Comparison of ENCODE assay signal across 8 mouse cellular contexts in the genomic region with DNA sequence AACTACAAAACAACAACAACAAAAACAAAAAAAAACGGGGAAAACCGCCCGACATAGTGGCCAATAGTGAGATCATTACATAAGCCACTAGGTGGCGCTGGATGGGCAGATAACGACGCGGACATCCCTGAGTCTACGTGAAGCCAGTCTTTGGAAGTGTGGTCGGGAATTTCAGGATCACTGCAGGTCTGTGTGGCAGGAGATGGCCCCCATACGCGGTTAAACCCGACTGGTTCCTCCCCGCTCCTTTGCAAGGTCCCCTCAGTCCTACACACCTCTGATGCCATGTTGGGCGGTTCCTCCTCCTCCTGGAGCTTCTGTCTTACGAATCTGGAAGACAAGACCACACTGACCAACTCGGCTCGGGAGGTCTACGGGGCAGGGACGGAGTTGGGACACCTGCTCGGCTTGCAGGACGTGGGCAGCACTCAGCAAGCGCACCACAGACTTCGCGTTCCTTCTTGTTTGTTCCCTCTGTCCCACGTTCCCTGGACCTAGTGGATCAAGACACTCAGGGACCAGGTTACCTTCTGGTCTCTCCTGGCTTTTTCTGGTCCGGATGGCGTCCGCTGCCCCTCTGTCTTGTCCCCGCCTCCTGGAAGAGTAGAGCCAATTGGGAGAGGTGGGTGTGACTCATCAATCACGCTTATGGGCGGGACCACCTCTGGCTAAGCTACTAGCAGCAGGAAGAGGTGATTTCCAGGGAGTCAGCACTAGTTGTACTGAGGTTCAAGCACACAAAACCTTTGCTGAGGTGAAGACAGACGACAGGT. TPM values are rescaled to one million over a fixed set of nuclear protein-coding genes. Genes with fewer than 3 reads are reported as not detected.
DNase-seq lines count a peak whose midpoint lies in the region; ATAC-seq lines count a peak whose summit lies in the region.

No protein-coding gene starts in this region.

- WGBS in hindbrain, embryonic 15.5 days: under 1% methylated on average over 32 of the region's 32 CpGs

- H3K4me3 ChIP-seq in hindbrain, embryonic 15.5 days: peak overlapping the region; percentile 68

- no peaks in the 10 kb centered on the region for H3K27me3 ChIP-seq in hindbrain, embryonic 15.5 days

- peak overlapping the region; percentile 68 for H3K9ac ChIP-seq in hindbrain, embryonic 15.5 days

- H3K9me3 ChIP-seq in hindbrain, embryonic 15.5 days: no peaks in the 10 kb centered on the region

- H3K36me3 ChIP-seq in hindbrain, embryonic 15.5 days: no peaks in the 10 kb centered on the region

- ATAC-seq in hindbrain, embryonic 15.5 days (ENCODE audit: low FRiP score, low read depth): peak; percentile 87

- peaks cover 18% of the 10 kb centered on the region; the same call in 1 of the 2 replicates for H3K4me1 ChIP-seq in hindbrain, embryonic 15.5 days (replicated peaks)

- peak overlapping the region; percentile 84 for H3K27ac ChIP-seq in hindbrain, embryonic 15.5 days (replicated peaks)

- DNase-seq in R1 (ENCODE audit: low read depth, low spot score): peak; percentile 98
- DNase-seq in cerebellum, postnatal 25 days: peak; percentile 77 to 83
- DNase-seq in frontal cortex, postnatal 36 days (ENCODE audit: low spot score in 2 of 2): peak; percentile 66 to 70
- peak; percentile 76 for DNase-seq in left cerebral cortex, adult 11 months (ENCODE audit: low spot score)
- peak; percentile 90 for DNase-seq in lung, postnatal 4 days
- DNase-seq in retina, postnatal 7 days (ENCODE audit: low read depth, low spot score): peak; percentile 60
- DNase-seq in urinary bladder, adult 2 months (ENCODE audit: low spot score): peak; percentile 54

- H3K4me2 ChIP-seq in hindbrain, embryonic 15.5 days: peak overlapping the region; percentile 98

RNA-seq across cellular contexts. Expression of a gene that starts 5.1 kb away (rescaled TPM):
- polyA plus RNA-seq in hindbrain, embryonic 15.5 days (2015; fragmentation: Nextera tagmentation; extraction: Ambion mirVana): 37.4 and 39.5 TPM in 2 replicates
- polyA plus RNA-seq in urinary bladder, adult 2 months (2012; rRNA removed): 20.1 and 20.8 TPM in 2 replicates

RNA-seq across cellular contexts. Expression of a gene that starts 5.1 kb away (rescaled TPM):
- 82.2 and 83.2 TPM in 2 replicates for polyA plus RNA-seq in hindbrain, embryonic 15.5 days (2015; fragmentation: Nextera tagmentation; extraction: Ambion mirVana)
- polyA plus RNA-seq in urinary bladder, adult 2 months (2012; rRNA removed): 26.6 and 28.6 TPM in 2 replicates

RNA-seq across cellular contexts. Expression of a gene that starts 21.1 kb away (rescaled TPM):
- polyA plus RNA-seq in hindbrain, embryonic 15.5 days (2015; fragmentation: Nextera tagmentation; extraction: Ambion mirVana): 31.9 and 33.9 TPM in 2 replicates
- 42.0 and 43.1 TPM in 2 replicates for polyA plus RNA-seq in urinary bladder, adult 2 months (2012; rRNA removed)

RNA-seq across cellular contexts. Expression of a gene that starts 49.2 kb away (rescaled TPM):
- polyA plus RNA-seq in hindbrain, embryonic 15.5 days (2015; fragmentation: Nextera tagmentation; extraction: Ambion mirVana): 57.2 and 59.8 TPM in 2 replicates
- polyA plus RNA-seq in urinary bladder, adult 2 months (2012; rRNA removed): 77.9 and 89.4 TPM in 2 replicates

Comparison
In these comparisons a context has a peak if more than half of its experiments do, and no peak if none do; other contexts are left out.
1. Peak in every context shown above with its lines: DNase-seq, ATAC-seq, H3K4me3 ChIP-seq and H3K27ac ChIP-seq.